ENCODE assay signal across 8 mouse cellular contexts in genomic region chr12:113143164-113143563, GRCm38 (mm10). TPM values are rescaled to one million over a fixed set of nuclear protein-coding genes. Genes with fewer than 3 reads are reported as not detected.
A peak's percentile ranks its signal among the peaks of the same experiment; 100 is the strongest.
DNase-seq lines count a peak whose midpoint lies in the region; ATAC-seq and TF ChIP-seq lines count a peak whose summit lies in the region.

No protein-coding gene starts in this region.

- H3K27ac ChIP-seq in left cerebral cortex, adult 2 months, result peak overlapping the region; percentile 83
- no peak overlapping the region for H3K27ac ChIP-seq in liver, embryonic 15.5 days (replicated peaks)
- peak overlapping the region; percentile 23; the same call in 1 of the 2 replicates for H3K27ac ChIP-seq in stomach, embryonic 14.5 days (ENCODE audit: low read length)

- no peaks in the 10 kb centered on the region for H3K9me3 ChIP-seq in liver, embryonic 15.5 days (replicated peaks)
- H3K9me3 ChIP-seq in stomach, embryonic 14.5 days (ENCODE audit: control insufficient read depth, low read depth, low read length), result no peaks in the 10 kb centered on the region

- TF ChIP-seq CTCF in left cerebral cortex, adult 2 months (IDR thresholded peaks at IDR 0.05), result no peak

- H3K27me3 ChIP-seq in liver, embryonic 15.5 days, result peaks cover 86% of the 10 kb centered on the region
- H3K27me3 ChIP-seq in stomach, embryonic 14.5 days (ENCODE audit: control insufficient read depth, insufficient read depth, low read length), result peaks cover 3% of the 10 kb centered on the region; the same call in 1 of the 2 replicates

- H3K36me3 ChIP-seq in liver, embryonic 15.5 days (replicated peaks), result peaks cover 4% of the 10 kb centered on the region; the same call in 1 of the 2 replicates
- no peaks in the 10 kb centered on the region; the same call in 1 of the 2 replicates for H3K36me3 ChIP-seq in stomach, embryonic 14.5 days (ENCODE audit: control insufficient read depth, insufficient read depth, low read length)

- peaks cover 71% of the 10 kb centered on the region for H3K4me1 ChIP-seq in liver, embryonic 15.5 days (replicated peaks)
- H3K4me1 ChIP-seq in stomach, embryonic 14.5 days (ENCODE audit: control insufficient read depth, insufficient read depth, low read length), result peaks cover 32% of the 10 kb centered on the region

- H3K4me2 ChIP-seq in liver, embryonic 15.5 days, result peak overlapping the region; percentile 30; the same call in 1 of the 2 replicates
- H3K4me2 ChIP-seq in stomach, embryonic 14.5 days (replicated peaks; ENCODE audit: low read depth, low read length), result peak overlapping the region; percentile 61

- intact Hi-C loops in left cerebral cortex, adult 2 months (cut with DNase I), result no loop called here
- intact Hi-C loops in heart, postnatal 25 days (cut with DNase I), result no loop called here

- H3K9ac ChIP-seq in liver, embryonic 15.5 days, result no peak overlapping the region
- no peak overlapping the region for H3K9ac ChIP-seq in stomach, embryonic 14.5 days (replicated peaks; ENCODE audit: low read depth, low read length)

- 37% methylated on average over 7 of the region's 7 CpGs for WGBS in liver, embryonic 15.5 days (ENCODE audit: insufficient replicate concordance)
- 57% methylated on average over 7 of the region's 7 CpGs for WGBS in stomach, embryonic 14.5 days

- H3K4me3 ChIP-seq in left cerebral cortex, adult 2 months, result peak overlapping the region; percentile 84
- H3K4me3 ChIP-seq in liver, embryonic 15.5 days (replicated peaks), result no peak overlapping the region
- H3K4me3 ChIP-seq in stomach, embryonic 14.5 days (ENCODE audit: low read depth, low read length), result no peak overlapping the region

- no peak for DNase-seq in left cerebral cortex, adult 2 months (ENCODE audit: extremely low spot score in 1 of 2, low spot score in 2 of 2)
- DNase-seq in left cerebral cortex, adult 11 months (ENCODE audit: low spot score), result no peak
- peak; percentile 46 for DNase-seq in heart, postnatal 25 days (ENCODE audit: low spot score)
- no peak for DNase-seq in thymus, postnatal 25 days

- no peak for ATAC-seq in liver, embryonic 15.5 days (ENCODE audit: insufficient read depth)
- no peak for ATAC-seq in stomach, embryonic 14.5 days (ENCODE audit: insufficient number of reproducible peaks, insufficient read depth, low FRiP score, low read depth)
- ATAC-seq in erythroid progenitor cell, adult 5-6 weeks (replicated peaks; ENCODE audit: low FRiP score, poor library complexity, severe bottlenecking), result no peak
- no peak for ATAC-seq in activated CD4-positive, CD25-positive, alpha-beta regulatory T cell, adult 4 months

RNA-seq across cellular contexts. Expression of gene Crip1, which starts 3.0 kb away (rescaled TPM):
- 10 to 100 TPM; 14.4 to 15.0 TPM for total RNA-seq in left cerebral cortex, adult 2 months (2021)
- total RNA-seq in heart, postnatal 25 days (2021), result 100 to 1,000 TPM; 178 to 211 TPM
- 89.4 and 102 TPM in 2 replicates for polyA plus RNA-seq in liver, embryonic 15.5 days (2015; fragmentation: Nextera tagmentation; extraction: Ambion mirVana)
- 233 and 261 TPM in 2 replicates for polyA plus RNA-seq in stomach, embryonic 14.5 days (2014; fragmentation: Nextera tagmentation; extraction: Ambion mirVana)
- 106 and 143 TPM in 2 replicates for total RNA-seq in erythroid progenitor cell, adult 5-6 weeks (2015; ENCODE audit: low replicate concordance)
- total RNA-seq in erythroid progenitor cell, adult 5-6 weeks (2017; ENCODE audit: low replicate concordance), result 93.8 and 176 TPM in 2 replicates
- 1,000 to 10,000 TPM; 1,240 to 2,098 TPM for polyA plus RNA-seq in activated CD4-positive, CD25-positive, alpha-beta regulatory T cell, adult 4 months (2017; shearing (Covaris generic))

RNA-seq across cellular contexts. Expression of gene Crip2, which starts 3.1 kb away (rescaled TPM):
- 100 to 1,000 TPM; 143 to 148 TPM for total RNA-seq in left cerebral cortex, adult 2 months (2021)
- total RNA-seq in heart, postnatal 25 days (2021), result 1,000 to 10,000 TPM; 1,410 to 1,505 TPM
- 45.1 and 51.5 TPM in 2 replicates for polyA plus RNA-seq in liver, embryonic 15.5 days (2015; fragmentation: Nextera tagmentation; extraction: Ambion mirVana)
- polyA plus RNA-seq in stomach, embryonic 14.5 days (2014; fragmentation: Nextera tagmentation; extraction: Ambion mirVana), result 118 and 124 TPM in 2 replicates
- total RNA-seq in erythroid progenitor cell, adult 5-6 weeks (2015; ENCODE audit: low replicate concordance), result 22.7 and 54.1 TPM in 2 replicates
- 16.0 and 29.5 TPM in 2 replicates for total RNA-seq in erythroid progenitor cell, adult 5-6 weeks (2017; ENCODE audit: low replicate concordance)
- 1 to 10 TPM; 4.5 to 5.6 TPM for polyA plus RNA-seq in activated CD4-positive, CD25-positive, alpha-beta regulatory T cell, adult 4 months (2017; shearing (Covaris generic))

RNA-seq across cellular contexts. Expression of gene Tedc1, which starts 13.1 kb away (rescaled TPM):
- total RNA-seq in left cerebral cortex, adult 2 months (2021), result 1 to 10 TPM; 1.7 to 2.2 TPM
- under 1 TPM; 0.61 to 0.83 TPM for total RNA-seq in heart, postnatal 25 days (2021)
- 11.3 and 11.5 TPM in 2 replicates for polyA plus RNA-seq in liver, embryonic 15.5 days (2015; fragmentation: Nextera tagmentation; extraction: Ambion mirVana)
- 29.2 and 34.7 TPM in 2 replicates for polyA plus RNA-seq in stomach, embryonic 14.5 days (2014; fragmentation: Nextera tagmentation; extraction: Ambion mirVana)
- total RNA-seq in erythroid progenitor cell, adult 5-6 weeks (2015; ENCODE audit: low replicate concordance), result 11.3 and 18.7 TPM in 2 replicates
- total RNA-seq in erythroid progenitor cell, adult 5-6 weeks (2017; ENCODE audit: low replicate concordance), result 18.9 and 38.9 TPM in 2 replicates
- 1 to 10 TPM; 3.5 to 5.0 TPM for polyA plus RNA-seq in activated CD4-positive, CD25-positive, alpha-beta regulatory T cell, adult 4 months (2017; shearing (Covaris generic))

RNA-seq across cellular contexts. Expression of gene Tmem121, which starts 42.6 kb away (rescaled TPM):
- 10 to 100 TPM; 27.8 to 28.6 TPM for total RNA-seq in left cerebral cortex, adult 2 months (2021)
- under 1 TPM in 1 of 2 experiments, not detected in 1; 0.17 TPM for total RNA-seq in heart, postnatal 25 days (2021)
- 0.33 and 0.54 TPM in 2 replicates for polyA plus RNA-seq in liver, embryonic 15.5 days (2015; fragmentation: Nextera tagmentation; extraction: Ambion mirVana)
- 6.3 and 7.2 TPM in 2 replicates for polyA plus RNA-seq in stomach, embryonic 14.5 days (2014; fragmentation: Nextera tagmentation; extraction: Ambion mirVana)
- total RNA-seq in erythroid progenitor cell, adult 5-6 weeks (2015; ENCODE audit: low replicate concordance), result not detected in 2 replicates
- not detected in 2 replicates for total RNA-seq in erythroid progenitor cell, adult 5-6 weeks (2017; ENCODE audit: low replicate concordance)
- not detected for polyA plus RNA-seq in activated CD4-positive, CD25-positive, alpha-beta regulatory T cell, adult 4 months (2017; shearing (Covaris generic))

RNA-seq across cellular contexts. Expression of gene Mta1, which starts 45.1 kb away (rescaled TPM):
- 10 to 100 TPM; 72.9 to 76.5 TPM for total RNA-seq in left cerebral cortex, adult 2 months (2021)
- total RNA-seq in heart, postnatal 25 days (2021), result 10 to 100 TPM; 48.4 to 49.3 TPM
- 3.8 and 4.4 TPM in 2 replicates for polyA plus RNA-seq in liver, embryonic 15.5 days (2015; fragmentation: Nextera tagmentation; extraction: Ambion mirVana)
- 18.7 and 21.8 TPM in 2 replicates for polyA plus RNA-seq in stomach, embryonic 14.5 days (2014; fragmentation: Nextera tagmentation; extraction: Ambion mirVana)
- 27.2 and 40.4 TPM in 2 replicates for total RNA-seq in erythroid progenitor cell, adult 5-6 weeks (2015; ENCODE audit: low replicate concordance)
- 17.6 and 21.6 TPM in 2 replicates for total RNA-seq in erythroid progenitor cell, adult 5-6 weeks (2017; ENCODE audit: low replicate concordance)
- polyA plus RNA-seq in activated CD4-positive, CD25-positive, alpha-beta regulatory T cell, adult 4 months (2017; shearing (Covaris generic)), result 10 to 100 TPM; 12.9 to 16.0 TPM

Comparison
In these comparisons a context has a peak if more than half of its experiments do, and no peak if none do; other contexts are left out.
1. RNA of gene Crip1, which starts 3.0 kb away (total RNA-seq): 178 to 211 TPM in heart, postnatal 25 days and 93.8 to 176 TPM in erythroid progenitor cell, adult 5-6 weeks; 14.4 to 15.0 TPM in left cerebral cortex, adult 2 months; every median in the first group is over 4 times any median in the second.
2. RNA of gene Crip2, which starts 3.1 kb away (total RNA-seq): 1,410 to 1,505 TPM in heart, postnatal 25 days; 143 to 148 TPM in left cerebral cortex, adult 2 months and 16.0 to 54.1 TPM in erythroid progenitor cell, adult 5-6 weeks; every median in the first group is over 4 times any median in the second.